Mouse (Mus musculus): Measurements from ENCODE around the gene Ppm1h. TPM values are rescaled to one million over a fixed set of nuclear protein-coding genes. Genes with fewer than 3 reads are reported as not detected.

Ppm1h gene
- polyA plus RNA-seq, 1 experiment = 13.4 TPM

GRCm38 (mm10) chr10:122851267-122852160, 173.0 kb downstream of the Ppm1h start:
- TF ChIP-seq CTCF (IDR thresholded peaks at IDR 0.05; ENCODE audit: borderline replicate concordance, extremely low read depth, insufficient read depth, insufficient read length) = no peak
- no peak for TF ChIP-seq POLR2A (IDR thresholded peaks at IDR 0.05; ENCODE audit: borderline replicate concordance, extremely low read depth, insufficient read depth, insufficient read length, poor library complexity, severe bottlenecking)
- no peak for DNase-seq (ENCODE audit: low read depth)

DNA sequence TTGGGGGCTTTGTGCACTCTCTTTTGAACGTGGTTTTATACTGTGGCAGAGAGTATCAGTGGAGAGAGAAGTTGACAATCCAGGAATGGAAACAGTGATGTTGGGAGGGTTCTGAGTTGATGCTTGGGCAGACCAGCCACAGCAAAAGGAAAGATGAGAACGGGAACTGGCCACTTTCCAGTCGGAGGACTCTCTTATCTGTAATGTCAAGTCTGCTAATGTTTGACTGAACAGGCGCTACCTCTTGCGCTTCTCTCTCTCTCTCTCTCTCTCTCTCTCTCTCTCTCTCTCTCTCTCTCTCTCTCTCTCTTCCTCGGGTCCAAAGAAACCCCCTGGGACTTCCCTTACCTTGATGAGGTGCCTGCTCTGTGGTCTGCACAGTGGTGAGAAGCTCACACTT, 176.0 kb downstream of the Ppm1h start:
- no peak for DNase-seq (ENCODE audit: low read depth)
- no peak for TF ChIP-seq CTCF (IDR thresholded peaks at IDR 0.05; ENCODE audit: borderline replicate concordance, extremely low read depth, insufficient read depth, insufficient read length)
- TF ChIP-seq POLR2A (IDR thresholded peaks at IDR 0.05; ENCODE audit: borderline replicate concordance, extremely low read depth, insufficient read depth, insufficient read length, poor library complexity, severe bottlenecking) = no peak

DNA sequence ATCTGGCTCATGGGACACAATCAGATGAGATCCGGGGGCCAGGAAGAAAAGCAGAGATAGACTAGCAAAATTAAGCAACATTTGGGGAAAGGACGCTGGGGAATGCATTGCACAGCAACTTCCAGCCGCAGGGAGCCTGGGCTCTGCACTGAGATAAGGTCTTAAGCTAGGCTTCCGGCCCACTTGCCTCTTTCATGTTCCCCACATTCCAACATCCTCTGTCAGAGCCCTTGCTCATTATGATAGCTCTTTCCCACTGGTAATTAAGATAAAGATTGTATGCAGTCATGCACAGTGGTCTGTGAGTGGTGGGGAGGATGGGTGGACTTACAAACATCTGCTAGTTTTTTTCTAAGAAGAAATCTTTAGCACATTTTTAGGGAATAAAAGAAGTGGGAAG, 176.6 kb downstream of the Ppm1h start:
- no peak for TF ChIP-seq CTCF (IDR thresholded peaks at IDR 0.05; ENCODE audit: borderline replicate concordance, extremely low read depth, insufficient read depth, insufficient read length)
- TF ChIP-seq POLR2A (IDR thresholded peaks at IDR 0.05; ENCODE audit: borderline replicate concordance, extremely low read depth, insufficient read depth, insufficient read length, poor library complexity, severe bottlenecking) = no peak

DNA sequence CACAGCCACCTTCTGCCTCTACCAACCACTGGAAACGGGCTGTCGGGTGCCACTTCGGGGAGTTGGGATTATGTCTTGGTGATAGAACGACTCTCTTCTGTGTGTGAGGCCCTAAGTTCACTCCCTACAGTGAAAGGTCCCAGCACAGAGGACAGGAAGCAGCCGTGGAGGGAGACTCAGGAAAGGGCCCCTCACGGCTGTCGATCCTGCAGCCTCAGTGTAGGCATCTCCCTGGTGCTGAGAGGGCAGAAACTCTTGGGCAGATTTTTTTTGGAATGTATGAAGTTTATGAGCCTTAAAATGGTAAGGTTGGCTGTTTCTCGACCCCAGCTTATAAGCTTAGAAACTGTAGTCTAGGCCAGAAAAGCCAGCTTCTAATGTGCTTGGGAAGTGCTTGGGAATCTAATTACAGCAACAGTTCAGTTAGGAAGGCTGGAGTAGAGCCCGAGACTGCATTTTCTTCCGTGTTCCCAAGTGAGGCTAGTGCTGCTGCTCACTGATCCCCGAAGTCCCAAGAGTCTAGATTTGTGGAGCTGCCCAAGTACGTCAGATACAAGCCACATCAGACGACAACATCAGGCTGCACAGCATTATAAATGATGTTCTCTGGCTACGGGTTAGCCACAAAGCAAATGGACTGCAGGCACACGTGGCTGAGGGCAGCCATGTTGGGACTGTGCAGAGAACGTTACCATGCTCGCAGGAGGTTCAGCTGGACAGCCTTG, 177.6 kb downstream of the Ppm1h start:
- no peak for DNase-seq (ENCODE audit: low read depth)
- TF ChIP-seq POLR2A (IDR thresholded peaks at IDR 0.05; ENCODE audit: borderline replicate concordance, extremely low read depth, insufficient read depth, insufficient read length, poor library complexity, severe bottlenecking) (no peak), CTCF (IDR thresholded peaks at IDR 0.05; ENCODE audit: borderline replicate concordance, extremely low read depth, insufficient read depth, insufficient read length) (no peak)

More for the DNA sequence above, 176.6 kb downstream of the Ppm1h start:
- DNase-seq (ENCODE audit: low read depth) = no peak

DNA sequence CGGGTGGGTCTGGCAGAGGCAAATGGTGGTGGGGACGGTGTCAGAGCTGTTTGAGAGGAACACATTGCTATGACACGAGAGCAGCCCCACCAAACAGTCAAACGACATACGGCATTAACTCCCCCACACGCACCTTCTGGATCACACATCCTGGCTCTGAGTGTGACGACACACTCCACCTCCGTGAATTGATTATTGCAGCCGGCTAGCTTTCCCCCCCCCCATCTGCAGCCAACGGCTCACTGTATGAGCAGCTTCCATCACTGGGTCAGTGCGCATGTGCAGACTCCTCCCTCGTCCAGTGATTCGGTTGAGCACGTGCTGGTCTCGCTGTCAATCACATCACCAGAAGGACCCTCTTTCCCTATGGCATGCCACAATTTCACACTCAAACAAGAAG, 178.6 kb downstream of the Ppm1h start:
- no peak for DNase-seq (ENCODE audit: low read depth)

GRCm38 (mm10) chr10:122858904-122859641, 180.5 kb downstream of the Ppm1h start:
- DNase-seq (ENCODE audit: low read depth) = no peak
- no peak for TF ChIP-seq POLR2A (IDR thresholded peaks at IDR 0.05; ENCODE audit: borderline replicate concordance, extremely low read depth, insufficient read depth, insufficient read length, poor library complexity, severe bottlenecking)
- TF ChIP-seq CTCF (IDR thresholded peaks at IDR 0.05; ENCODE audit: borderline replicate concordance, extremely low read depth, insufficient read depth, insufficient read length) = no peak

More for the DNA sequence above, 178.6 kb downstream of the Ppm1h start:
- TF ChIP-seq CTCF (IDR thresholded peaks at IDR 0.05; ENCODE audit: borderline replicate concordance, extremely low read depth, insufficient read depth, insufficient read length) (no peak), POLR2A (IDR thresholded peaks at IDR 0.05; ENCODE audit: borderline replicate concordance, extremely low read depth, insufficient read depth, insufficient read length, poor library complexity, severe bottlenecking) (no peak)

GRCm38 (mm10) chr10:122859642-122859997, 181.1 kb downstream of the Ppm1h start:
- DNase-seq (ENCODE audit: low read depth) = no peak
- TF ChIP-seq CTCF (IDR thresholded peaks at IDR 0.05; ENCODE audit: borderline replicate concordance, extremely low read depth, insufficient read depth, insufficient read length) = no peak
- no peak for TF ChIP-seq POLR2A (IDR thresholded peaks at IDR 0.05; ENCODE audit: borderline replicate concordance, extremely low read depth, insufficient read depth, insufficient read length, poor library complexity, severe bottlenecking)

DNA sequence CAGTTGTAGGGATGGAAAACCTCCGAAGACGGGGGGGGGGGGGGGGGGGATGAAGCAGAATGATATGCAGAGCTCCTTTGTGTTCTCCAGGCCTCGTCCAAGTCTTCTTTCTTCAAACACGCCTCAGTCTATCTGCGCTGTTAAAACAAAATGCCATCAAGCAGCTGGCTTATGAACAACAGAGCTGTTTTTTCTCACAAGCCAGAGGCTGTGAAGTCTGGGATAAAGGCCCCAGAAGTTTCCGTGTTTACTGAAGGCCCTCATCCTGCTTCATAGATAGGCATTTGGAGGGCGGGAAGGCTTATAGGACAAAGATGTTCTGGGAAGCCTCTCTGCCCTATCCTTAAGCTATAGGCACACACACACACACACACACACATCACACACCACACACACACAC, 181.5 kb downstream of the Ppm1h start:
- DNase-seq (ENCODE audit: low read depth) = peak; percentile 22
- no peak for TF ChIP-seq CTCF (IDR thresholded peaks at IDR 0.05; ENCODE audit: borderline replicate concordance, extremely low read depth, insufficient read depth, insufficient read length)
- no peak for TF ChIP-seq POLR2A (IDR thresholded peaks at IDR 0.05; ENCODE audit: borderline replicate concordance, extremely low read depth, insufficient read depth, insufficient read length, poor library complexity, severe bottlenecking)

- TF ChIP-seq POLR2A (IDR thresholded peaks at IDR 0.05; ENCODE audit: borderline replicate concordance, extremely low read depth, insufficient read depth, insufficient read length, poor library complexity, severe bottlenecking) (no peak), CTCF (IDR thresholded peaks at IDR 0.05; ENCODE audit: borderline replicate concordance, extremely low read depth, insufficient read depth, insufficient read length) (no peak)
- DNase-seq (ENCODE audit: low read depth) = peak; percentile 60
Observed at GRCm38 (mm10) chr10:122861696-122862385, 183.3 kb downstream of the Ppm1h start.

- TF ChIP-seq CTCF (IDR thresholded peaks at IDR 0.05; ENCODE audit: borderline replicate concordance, extremely low read depth, insufficient read depth, insufficient read length) = no peak
- TF ChIP-seq POLR2A (IDR thresholded peaks at IDR 0.05; ENCODE audit: borderline replicate concordance, extremely low read depth, insufficient read depth, insufficient read length, poor library complexity, severe bottlenecking) = no peak
- peak; percentile 26 for DNase-seq (ENCODE audit: low read depth)
Observed at GRCm38 (mm10) chr10:122862386-122863023, 183.9 kb downstream of the Ppm1h start.

Measured in brain, embryonic 14.5 days (tissue).